Mouse (Mus musculus) heart, adult 2 months (tissue): ENCODE results near the gene Mbd4. TPM values are rescaled to one million over a fixed set of nuclear protein-coding genes. Genes with fewer than 3 reads are reported as not detected.

Experiments
- DNase-seq, 2 experiments: peaks; one replicate each; pipeline ENCODE4 v3.0.0; 2021
- H3K27ac ChIP-seq: fragments of 200-600 bp; 2 replicates; pipeline ENCODE4 v1.8.1; 2022
- H3K27me3 ChIP-seq: fragments of 200-500 bp; 2 replicates; pipeline ENCODE4 v1.6.1; 2012; ENCODE audit warnings: mild to moderate bottlenecking, low read length, inconsistent platforms, mixed read lengths; ENCODE audit not compliant: control insufficient read depth, insufficient read depth
- H3K36me3 ChIP-seq: fragments of 200-500 bp; 2 replicates; pipeline ENCODE4 v1.6.1; 2012; ENCODE audit warnings: low read length, inconsistent platforms; ENCODE audit not compliant: control insufficient read depth, insufficient read depth
- H3K4me1 ChIP-seq: fragments of 200-500 bp; 2 replicates; pipeline ENCODE4 v1.6.1; 2011; ENCODE audit warnings: low read length; ENCODE audit not compliant: control insufficient read depth, insufficient read depth
- H3K4me3 ChIP-seq: fragments of 200-600 bp; 2 replicates; pipeline ENCODE4 v1.8.1; 2022
- H3K79me2 ChIP-seq: fragments of 200-500 bp; replicated peaks from 2 replicates; pipeline ENCODE4 v1.6.1; 2012; ENCODE audit warnings: mild to moderate bottlenecking, inconsistent platforms, low read length, moderate library complexity, mixed read lengths; ENCODE audit not compliant: control insufficient read depth, insufficient read depth
- H3K9ac ChIP-seq: fragments of 200-500 bp; 2 replicates; pipeline ENCODE4 v1.6.1; 2012; ENCODE audit warnings: low read depth, mild to moderate bottlenecking, control low read depth, inconsistent platforms, low read length, mixed read lengths
- CTCF ChIP-seq: fragments of 200-600 bp; IDR thresholded peaks from 2 replicates; pipeline ENCODE4 v1.8.1; 2022; ENCODE audit warnings: antibody characterized with exemption, mild to moderate bottlenecking, moderate library complexity
- EP300 ChIP-seq: fragments of 200-500 bp; IDR thresholded peaks from 2 replicates; pipeline ENCODE4 v1.6.1; 2011; ENCODE audit warnings: low read depth, low read length, control low read depth; ENCODE audit not compliant: insufficient read depth
- POLR2A ChIP-seq: fragments of 200-500 bp; IDR thresholded peaks from 2 replicates; pipeline ENCODE4 v1.6.1; 2011; ENCODE audit warnings: mild to moderate bottlenecking, low read depth, low read length, control low read depth; ENCODE audit not compliant: insufficient read depth
- WGBS: fragments of 180-500 bp; shearing (Covaris S2); methylation state at CpG from one replicate; pipeline ENCODE4 v1.1.7; 2018; 5-methylcytosine and 5-hydroxymethylcytosine counted together
- intact Hi-C: fragments of 180-260 bp; cut with DNase I; formaldehyde crosslinking; loops from one replicate; pipeline ENCODE4 v1.15.1; 2025
- long read RNA-seq: library from polyadenylated mRNA; stranded (forward); transcript quantifications from one replicate; pipeline ENCODE4 v2.0.0, GENCODE M21; 2021
- polyA plus RNA-seq: library from polyadenylated mRNA; depleted of rRNA; stranded (reverse); fragments of >200 nt; gene quantifications from 2 replicates; pipeline ENCODE4 v1.2.3, GENCODE M21; 2012; rRNA removed
- total RNA-seq, 2 experiments: library from RNA; stranded (reverse); gene quantifications; 2 replicates each; pipeline ENCODE4 v1.2.3; 2021

Gene Mbd4
- total RNA-seq (1 to 10 TPM in 1 of 2 experiments, under 1 TPM in 1; 0.93 to 1.5 TPM), polyA plus RNA-seq (1.2 and 1.5 TPM in 2 replicates)
- long read RNA-seq, partial matches to known transcripts = 0 of 2 reads
- long read RNA-seq, other reads (novel, unspliced or antisense) = 2 of 2 reads

- H3K4me3 ChIP-seq = peak within 1 kb of the TSS; percentile 75
- peak; percentile 44; the same call in 1 of the 2 replicates for TF ChIP-seq EP300
- peak; percentile 41; the same call in 1 of the 2 replicates for TF ChIP-seq POLR2A
- TF ChIP-seq CTCF = peak; percentile 62
- no peaks in the 10 kb centered on the region for H3K27me3 ChIP-seq
- no peaks in the 10 kb centered on the region for H3K36me3 ChIP-seq
- intact Hi-C loops = no loop called here
- DNase-seq = peak; percentile 94 to 99
- peak within 1 kb of the TSS; percentile 75 for H3K27ac ChIP-seq
- no peaks in the 10 kb centered on the region for H3K79me2 ChIP-seq
- WGBS = under 1% methylated on average over 51 of the region's 51 CpGs
- H3K9ac ChIP-seq = peak within 1 kb of the TSS; percentile 60
- peaks cover 5% of the 10 kb centered on the region for H3K4me1 ChIP-seq
Measured at GRCm38 (mm10) chr6:115853091-115853813, at the start of gene Mbd4, which contains the start of gene Ift122. Gene Mbd4, minus strand, starts transcription at chr6:115853371. Gene Ift122, plus strand, starts transcription at chr6:115853470.

- TF ChIP-seq EP300 (no peak), CTCF (no peak), POLR2A (no peak)
- peak overlapping the region; percentile 94 for H3K27ac ChIP-seq
- intact Hi-C loops = loop anchor here (5.0 kb wide), 1 partner anchor 60 kb away; no protein-coding TSS in a partner anchor
- no peaks in the 10 kb centered on the region for H3K79me2 ChIP-seq
- no peak overlapping the region for H3K9ac ChIP-seq
- DNase-seq = no peak
- H3K4me3 ChIP-seq = no peak overlapping the region
- no peaks in the 10 kb centered on the region for H3K27me3 ChIP-seq
- WGBS = 61% methylated on average over 3 of the region's 3 CpGs
- peaks cover 40% of the 10 kb centered on the region for H3K4me1 ChIP-seq
- H3K36me3 ChIP-seq = no peaks in the 10 kb centered on the region; the same call in 1 of the 2 replicates
Measured at GRCm38 (mm10) chr6:115902545-115902944, 49.4 kb upstream of the Mbd4 start.

GRCm38 (mm10) chr6:115901489-115901931 is 48.3 kb upstream of the Mbd4 start:
- H3K79me2 ChIP-seq = no peaks in the 10 kb centered on the region
- H3K4me1 ChIP-seq = peaks cover 38% of the 10 kb centered on the region
- peak; percentile 65 to 79 for DNase-seq
- H3K4me3 ChIP-seq = no peak overlapping the region; the same call in 1 of the 2 replicates
- no peaks in the 10 kb centered on the region; the same call in 1 of the 2 replicates for H3K36me3 ChIP-seq
- peak overlapping the region; percentile 94 for H3K27ac ChIP-seq
- H3K27me3 ChIP-seq = no peaks in the 10 kb centered on the region
- no peak for TF ChIP-seq POLR2A
- 0 out of 2 replicates have a peak, but pooled peaks have one; percentile 29 for TF ChIP-seq EP300
- TF ChIP-seq CTCF = no peak
- intact Hi-C loops = loop anchor here (1.0 to 5.0 kb wide), 3 partner anchors 61 to 227 kb away; no protein-coding TSS in a partner anchor
- WGBS = 47% methylated on average over 8 of the region's 8 CpGs
- no peak overlapping the region for H3K9ac ChIP-seq

DNA sequence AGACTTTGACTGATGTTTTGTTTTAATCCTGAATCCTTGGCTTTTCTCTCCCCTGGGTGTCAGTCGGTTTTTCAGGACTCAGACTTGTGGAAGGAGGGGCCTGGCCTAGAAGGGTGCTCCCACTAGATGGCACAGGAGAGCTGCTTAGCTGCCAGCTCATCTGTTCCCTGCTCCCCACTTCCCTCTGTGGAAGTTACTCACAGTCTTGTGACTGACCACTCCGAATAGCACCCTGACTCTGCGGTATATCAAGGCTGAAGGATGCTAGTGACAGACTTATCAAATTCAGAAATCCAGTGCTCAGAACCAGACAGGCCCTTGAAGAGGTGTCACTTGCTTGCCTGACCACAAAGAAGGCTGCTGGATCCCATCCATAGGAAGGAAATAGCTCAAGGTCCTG is 47.9 kb upstream of the Mbd4 start:
- TF ChIP-seq POLR2A (no peak), EP300 (peak; percentile 99), CTCF (no peak; the same call in none of the 2 replicates)
- Histone ChIP-seq H3K4me3 (no peak overlapping the region), H3K27me3 (no peaks in the 10 kb centered on the region), H3K27ac (peak overlapping the region; percentile 94), H3K9ac (no peak overlapping the region), H3K36me3 (no peaks in the 10 kb centered on the region; the same call in 1 of the 2 replicates), H3K79me2 (no peaks in the 10 kb centered on the region), H3K4me1 (peaks cover 35% of the 10 kb centered on the region)
- intact Hi-C loops = loop anchor here (1.0 to 5.0 kb wide), 3 partner anchors 61 to 228 kb away; no protein-coding TSS in a partner anchor
- WGBS = 0% methylated on average over 3 of the region's 3 CpGs
- DNase-seq = peak; percentile 81 to 86

DNA sequence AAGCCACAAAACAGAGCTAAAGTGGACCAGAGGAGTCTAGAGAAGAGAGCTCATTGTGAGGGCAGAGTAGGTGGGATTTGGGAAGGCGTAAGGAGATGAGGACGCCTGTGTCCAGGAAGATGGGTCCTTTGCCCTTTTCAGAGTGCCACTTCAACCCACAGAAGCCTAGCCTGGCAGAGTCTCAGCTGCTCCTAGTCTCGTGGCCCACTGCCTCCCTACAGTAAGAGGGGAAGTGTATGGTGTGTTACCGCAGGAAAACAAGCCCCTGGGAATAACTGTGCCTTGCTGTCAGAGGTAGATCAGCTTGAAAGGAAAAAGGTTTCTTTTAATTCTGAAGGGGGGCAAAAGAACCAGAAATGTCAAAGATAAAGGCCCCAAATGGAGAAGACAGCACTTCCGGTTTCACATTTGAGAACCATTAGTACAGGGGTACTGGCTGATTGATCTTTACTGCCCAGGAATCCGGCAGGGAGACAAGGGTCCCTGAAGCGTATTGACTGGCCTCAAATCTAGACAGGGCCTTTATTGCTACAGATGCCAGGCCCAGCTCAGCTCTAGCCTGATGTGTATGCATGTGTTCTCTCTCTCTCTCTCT is 44.9 kb upstream of the Mbd4 start:
- intact Hi-C loops = no loop called here
- H3K9ac ChIP-seq = no peak overlapping the region

More for the DNA sequence above, 44.9 kb upstream of the Mbd4 start:
- Histone ChIP-seq H3K27ac (peak overlapping the region; percentile 45; the same call in 1 of the 2 replicates), H3K27me3 (no peaks in the 10 kb centered on the region), H3K4me1 (peaks cover 19% of the 10 kb centered on the region), H3K79me2 (no peaks in the 10 kb centered on the region), H3K36me3 (no peaks in the 10 kb centered on the region; the same call in 1 of the 2 replicates), H3K4me3 (no peak overlapping the region)
- no peak for DNase-seq
- WGBS = 78% methylated on average over 7 of the region's 7 CpGs
- TF ChIP-seq EP300 (no peak), CTCF (no peak), POLR2A (no peak)
